Mouse (Mus musculus) forebrain, embryonic 16.5 days (tissue): ENCODE data around the gene Ankrd44. TPM values are rescaled to one million over a fixed set of nuclear protein-coding genes. Genes with fewer than 3 reads are reported as not detected.
A peak's percentile ranks its signal among the peaks of the same experiment; 100 is the strongest.

ENCODE experiments used
- ATAC-seq: fragments of 200-750 bp; cut with Nextera tagmentation; 2 replicates; pipeline ENCODE4 v1.8.0; 2017; ENCODE audit warnings: mild to moderate bottlenecking, moderate library complexity
- H3K27ac ChIP-seq: fragments of 300-500 bp; sonication (generic); 2 replicates; pipeline ENCODE4 v1.5.1; 2014; ENCODE audit warnings: low read length, control low read depth
- H3K27me3 ChIP-seq: fragments of 300-500 bp; sonication (generic); replicated peaks from 2 replicates; pipeline ENCODE4 v1.6.1; 2014; ENCODE audit warnings: low read length; ENCODE audit not compliant: control insufficient read depth, insufficient read depth
- H3K36me3 ChIP-seq: fragments of 300-500 bp; sonication (generic); 2 replicates; pipeline ENCODE4 v1.6.1; 2014; ENCODE audit not compliant: control insufficient read depth, insufficient read depth
- H3K4me1 ChIP-seq: fragments of 300-500 bp; sonication (generic); replicated peaks from 2 replicates; pipeline ENCODE4 v1.6.1; 2014; ENCODE audit warnings: low read length; ENCODE audit not compliant: control insufficient read depth, insufficient read depth
- H3K4me2 ChIP-seq: fragments of 300-500 bp; sonication (generic); 2 replicates; pipeline ENCODE4 v1.6.1; 2014; ENCODE audit warnings: mild to moderate bottlenecking, low read length, control low read depth
- H3K4me3 ChIP-seq: fragments of 300-500 bp; sonication (generic); replicated peaks from 2 replicates; pipeline ENCODE4 v1.5.1; 2014; ENCODE audit warnings: mild to moderate bottlenecking, low read length, control low read depth
- H3K9ac ChIP-seq: fragments of 300-500 bp; sonication (generic); replicated peaks from 2 replicates; pipeline ENCODE4 v1.6.1; 2014; ENCODE audit warnings: low read depth, low read length, control low read depth
- H3K9me3 ChIP-seq: fragments of 300-500 bp; sonication (generic); 2 replicates; pipeline ENCODE4 v1.6.1; 2016; ENCODE audit warnings: low read length; ENCODE audit not compliant: control insufficient read depth
- WGBS: fragments of 180-500 bp; shearing (Covaris S2); extraction: QIAGEN DNeasy Blood & Tissue Kit; methylation state at CpG from one replicate; pipeline ENCODE4 v1.1.7; 2014; 5-methylcytosine and 5-hydroxymethylcytosine counted together
- polyA plus RNA-seq: library from polyadenylated mRNA; unstranded; fragments of >200 nt; fragmentation: Nextera tagmentation; extraction: Ambion mirVana; gene quantifications from 2 replicates; pipeline ENCODE4 v1.2.1, GENCODE M21; 2015

Ankrd44 gene
- polyA plus RNA-seq, 1 experiment from 2014 or later, result 28.2 TPM

DNA sequence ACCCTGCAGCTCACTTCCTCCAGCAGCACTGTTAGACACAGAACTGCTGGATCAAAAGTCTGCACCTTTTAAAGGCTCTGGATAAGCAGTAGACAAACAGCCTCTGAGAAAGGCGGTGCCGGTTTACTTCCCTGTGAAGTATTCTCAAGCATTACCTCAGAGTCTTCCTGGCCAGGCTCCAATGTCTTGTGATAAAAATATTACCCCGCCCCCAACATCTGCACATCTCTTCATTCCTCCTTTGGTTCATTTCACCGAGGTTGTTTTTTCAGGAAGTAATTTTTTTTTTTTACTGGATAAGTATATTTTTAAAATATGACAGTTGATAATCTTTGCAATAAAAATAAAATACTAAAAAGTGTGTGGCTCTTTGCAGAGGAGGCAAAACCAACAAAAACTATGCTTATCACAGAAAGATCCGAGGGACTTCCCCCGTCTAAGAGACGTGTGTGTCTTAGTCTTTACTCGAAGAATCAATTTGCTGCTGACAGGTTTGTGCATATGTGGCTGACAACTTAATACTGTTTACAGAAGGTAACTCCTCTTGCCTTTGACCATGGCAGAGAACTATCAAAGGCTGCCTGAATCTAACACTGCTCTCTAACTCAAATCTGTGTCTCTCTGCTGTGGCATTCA is 178.3 kb downstream of the Ankrd44 start:
- Histone ChIP-seq H3K9me3 (no peaks in the 10 kb centered on the region), H3K4me1 (no peaks in the 10 kb centered on the region), H3K4me2 (no peak overlapping the region), H3K27ac (no peak overlapping the region), H3K27me3 (no peaks in the 10 kb centered on the region), H3K36me3 (no peaks in the 10 kb centered on the region), H3K9ac (no peak overlapping the region), H3K4me3 (no peak overlapping the region)
- 65% methylated on average over 8 of the region's 8 CpGs for WGBS
- no peak for ATAC-seq

DNA sequence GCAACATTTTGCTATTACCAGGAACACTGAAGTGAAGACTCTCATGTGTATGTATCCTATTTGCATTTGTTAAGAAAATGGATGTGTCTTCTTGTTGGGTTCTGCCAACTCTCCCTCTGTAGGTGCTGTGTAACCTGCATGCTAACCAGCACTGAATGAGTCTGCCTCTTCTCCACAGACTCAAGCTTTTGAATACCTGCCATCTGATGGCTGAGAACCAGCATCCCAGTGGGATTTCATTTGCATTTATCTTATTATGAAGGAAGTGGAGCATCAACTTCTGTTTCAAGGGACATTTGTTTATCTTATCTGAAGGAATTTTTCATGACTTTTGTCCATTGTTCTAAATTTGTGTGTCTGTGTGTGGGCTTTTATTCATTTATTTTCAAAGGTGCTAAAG is 180.5 kb downstream of the Ankrd44 start:
- H3K4me3 ChIP-seq, result no peak overlapping the region
- H3K9me3 ChIP-seq, result no peaks in the 10 kb centered on the region
- H3K27ac ChIP-seq, result no peak overlapping the region
- no peak for ATAC-seq
- H3K4me1 ChIP-seq, result no peaks in the 10 kb centered on the region
- H3K36me3 ChIP-seq, result no peaks in the 10 kb centered on the region
- no peak overlapping the region for H3K4me2 ChIP-seq
- H3K9ac ChIP-seq, result no peak overlapping the region
- H3K27me3 ChIP-seq, result no peaks in the 10 kb centered on the region

DNA sequence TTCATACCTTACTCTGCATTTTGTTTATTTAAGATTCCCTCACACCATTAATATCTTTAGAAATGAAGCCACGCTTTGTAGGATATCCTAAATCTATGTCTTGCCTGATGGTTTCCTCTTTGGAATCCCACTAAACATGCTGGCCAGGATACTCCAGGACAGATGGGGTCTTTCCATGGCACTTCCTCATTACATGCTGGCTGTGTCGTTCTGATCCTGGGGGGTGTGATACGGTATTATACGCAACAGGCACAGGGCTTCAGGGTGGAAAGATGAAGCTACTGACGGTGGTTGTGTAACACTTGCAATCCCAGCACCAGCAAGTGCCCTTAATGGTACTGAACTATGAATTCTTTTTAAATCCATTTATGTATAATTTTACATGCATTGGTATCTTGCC is 182.0 kb downstream of the Ankrd44 start:
- no peak overlapping the region for H3K4me2 ChIP-seq
- no peak for ATAC-seq

DNA sequence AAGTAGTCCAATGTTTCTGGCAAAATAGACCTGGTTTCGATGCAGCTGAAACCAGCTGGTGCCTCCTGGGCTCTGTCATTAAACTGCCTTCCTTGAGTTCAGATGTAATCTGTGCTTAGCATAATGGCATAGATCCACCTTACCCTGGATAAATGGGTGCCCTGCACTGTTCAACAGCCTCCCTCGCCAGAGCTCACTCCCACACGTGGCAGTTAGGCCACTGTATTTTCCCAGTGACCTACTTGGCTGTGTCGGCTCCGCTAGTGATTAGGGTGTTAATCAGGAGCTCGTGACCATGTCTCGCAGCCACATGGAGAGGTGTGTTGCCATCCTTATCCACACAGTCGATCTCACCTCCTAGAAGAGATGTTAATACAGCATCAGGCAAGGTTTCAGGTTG is 183.1 kb downstream of the Ankrd44 start:
- Histone ChIP-seq H3K27ac (no peak overlapping the region), H3K4me1 (no peaks in the 10 kb centered on the region), H3K36me3 (no peaks in the 10 kb centered on the region), H3K9me3 (no peaks in the 10 kb centered on the region), H3K27me3 (no peaks in the 10 kb centered on the region), H3K9ac (no peak overlapping the region), H3K4me3 (no peak overlapping the region), H3K4me2 (no peak overlapping the region)
- ATAC-seq, result peak; percentile 41; the same call in 1 of the 2 replicates
- WGBS, result 72% methylated on average over 8 of the region's 8 CpGs

More for the DNA sequence above, 182.0 kb downstream of the Ankrd44 start:
- no peak overlapping the region for H3K27ac ChIP-seq
- H3K36me3 ChIP-seq, result no peaks in the 10 kb centered on the region
- H3K4me1 ChIP-seq, result no peaks in the 10 kb centered on the region
- no peaks in the 10 kb centered on the region for H3K9me3 ChIP-seq
- no peaks in the 10 kb centered on the region for H3K27me3 ChIP-seq
- no peak overlapping the region for H3K9ac ChIP-seq
- no peak overlapping the region for H3K4me3 ChIP-seq
- WGBS, result 79% methylated on average over 5 of the region's 5 CpGs

DNA sequence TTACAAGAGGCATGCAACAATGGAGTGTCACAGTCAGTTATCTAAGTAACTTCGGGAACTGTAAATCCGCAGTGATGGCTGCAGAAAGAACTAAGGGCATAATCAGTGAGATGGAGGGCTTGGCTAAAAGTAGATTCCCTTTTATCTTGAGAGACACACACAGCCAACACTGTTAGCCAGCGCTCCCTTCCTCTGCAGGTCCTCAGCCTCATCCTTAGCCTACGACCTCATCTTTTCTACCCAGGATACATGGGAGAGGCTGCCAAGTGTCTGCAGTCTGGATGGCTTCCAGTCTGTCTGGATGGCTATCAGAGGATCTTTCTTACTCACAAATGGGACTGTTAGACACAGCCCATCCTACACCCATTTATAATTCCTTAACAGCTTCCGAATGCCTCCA is 185.3 kb downstream of the Ankrd44 start:
- no peak for ATAC-seq
- Histone ChIP-seq H3K4me3 (no peak overlapping the region), H3K9me3 (no peaks in the 10 kb centered on the region), H3K4me2 (no peak overlapping the region), H3K4me1 (0 out of 2 replicates have a peak, but pooled peaks cover under 1% of the 10 kb centered on the region), H3K36me3 (no peaks in the 10 kb centered on the region), H3K9ac (no peak overlapping the region), H3K27me3 (no peaks in the 10 kb centered on the region), H3K27ac (no peak overlapping the region)
- 74% methylated on average over 5 of the region's 5 CpGs for WGBS

DNA sequence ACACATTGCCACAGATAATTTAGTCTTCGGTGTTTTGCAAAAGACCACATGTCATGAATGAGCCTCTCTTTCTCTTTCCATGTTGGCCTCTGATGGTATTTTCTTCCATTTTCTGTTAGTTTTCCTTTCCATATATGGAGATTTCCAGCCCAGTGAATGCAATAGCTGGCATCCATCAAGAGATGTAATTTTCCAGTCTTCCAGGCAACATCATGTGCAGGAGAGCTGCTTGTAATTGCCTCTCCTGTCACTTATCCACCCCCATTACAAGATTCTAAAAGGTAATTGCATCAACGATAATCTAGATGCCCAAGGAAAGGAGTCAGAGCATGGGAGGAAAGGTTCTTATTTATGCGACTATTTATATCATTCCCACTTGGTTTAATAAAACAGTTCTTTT is 188.7 kb downstream of the Ankrd44 start:
- no peaks in the 10 kb centered on the region for H3K36me3 ChIP-seq
- no peaks in the 10 kb centered on the region for H3K9me3 ChIP-seq
- H3K4me1 ChIP-seq, result peaks cover 12% of the 10 kb centered on the region
- H3K27ac ChIP-seq, result no peak overlapping the region
- no peak overlapping the region for H3K4me2 ChIP-seq
- no peak overlapping the region for H3K9ac ChIP-seq
- H3K4me3 ChIP-seq, result no peak overlapping the region
- no peaks in the 10 kb centered on the region for H3K27me3 ChIP-seq
- WGBS, result 74% methylated on average over 3 of the region's 3 CpGs
- 0 out of 2 replicates have a peak, but pooled peaks have one; percentile 16 for ATAC-seq

DNA sequence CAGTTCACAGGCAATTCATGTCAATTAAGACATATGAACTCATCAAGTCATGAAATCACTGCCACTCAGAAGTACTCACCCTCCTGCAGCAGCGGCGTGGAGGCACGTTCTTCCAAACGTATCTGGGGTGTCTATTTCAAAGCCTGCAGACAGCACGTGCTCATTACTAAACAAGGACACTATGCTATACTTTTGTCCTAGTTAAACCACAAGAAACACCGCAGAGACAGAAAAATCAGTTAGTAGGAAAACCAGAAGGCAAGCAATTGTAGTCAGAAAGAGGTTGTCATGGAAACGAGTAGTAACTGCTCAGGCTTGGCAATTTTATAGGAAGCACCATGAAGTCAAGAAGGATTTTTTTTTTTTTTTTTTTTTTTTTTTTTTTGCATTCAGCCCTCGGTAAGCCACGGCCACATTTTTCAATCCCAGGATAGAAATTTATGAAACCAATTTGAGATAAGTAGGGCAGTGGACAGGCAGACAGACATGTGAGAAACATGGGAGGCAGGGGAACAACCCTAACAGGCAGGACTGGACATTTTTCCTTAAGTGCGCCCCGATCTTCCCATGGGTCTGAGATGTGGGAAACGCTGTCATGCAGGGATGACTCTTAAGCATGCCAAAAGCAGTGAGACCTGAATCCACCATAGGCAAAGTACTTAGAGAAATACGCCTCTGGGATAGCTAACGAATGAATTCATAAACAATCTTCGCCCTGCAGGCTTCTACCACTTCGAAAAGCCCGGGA is 191.1 kb downstream of the Ankrd44 start:
- H3K4me3 ChIP-seq, result no peak overlapping the region
- WGBS, result 55% methylated on average over 17 of the region's 17 CpGs
- no peaks in the 10 kb centered on the region for H3K27me3 ChIP-seq
- H3K36me3 ChIP-seq, result no peaks in the 10 kb centered on the region
- ATAC-seq, result peak; percentile 65
- no peak overlapping the region for H3K4me2 ChIP-seq
- no peak overlapping the region for H3K9ac ChIP-seq
- peaks cover 12% of the 10 kb centered on the region for H3K4me1 ChIP-seq
- peak overlapping the region; percentile 41; the same call in 1 of the 2 replicates for H3K27ac ChIP-seq
- no peaks in the 10 kb centered on the region for H3K9me3 ChIP-seq

DNA sequence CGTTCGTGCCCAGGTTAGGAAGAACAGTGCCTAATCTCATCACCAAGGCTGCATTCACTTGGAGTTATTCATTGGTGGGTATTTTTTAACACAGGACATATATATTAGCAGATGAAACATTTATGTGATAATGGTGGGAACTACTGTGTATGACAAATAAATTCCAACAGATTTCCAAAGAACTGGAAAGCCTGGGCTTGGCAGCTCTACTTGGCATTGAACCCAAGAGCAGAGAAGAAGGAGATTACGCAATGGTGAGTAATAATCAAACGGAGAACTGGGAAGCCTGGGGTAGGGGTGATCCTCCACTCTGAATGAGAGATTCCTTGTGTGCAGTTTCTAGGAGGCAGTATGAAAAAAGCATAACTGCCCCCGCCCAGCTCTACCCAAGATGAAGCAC is 196.9 kb downstream of the Ankrd44 start:
- Histone ChIP-seq H3K36me3 (no peaks in the 10 kb centered on the region), H3K27me3 (no peaks in the 10 kb centered on the region), H3K27ac (no peak overlapping the region), H3K9ac (no peak overlapping the region), H3K4me3 (no peak overlapping the region), H3K4me1 (no peaks in the 10 kb centered on the region), H3K4me2 (no peak overlapping the region), H3K9me3 (no peaks in the 10 kb centered on the region)
- no peak for ATAC-seq
- WGBS, result 83% methylated on average over 5 of the region's 5 CpGs

DNA sequence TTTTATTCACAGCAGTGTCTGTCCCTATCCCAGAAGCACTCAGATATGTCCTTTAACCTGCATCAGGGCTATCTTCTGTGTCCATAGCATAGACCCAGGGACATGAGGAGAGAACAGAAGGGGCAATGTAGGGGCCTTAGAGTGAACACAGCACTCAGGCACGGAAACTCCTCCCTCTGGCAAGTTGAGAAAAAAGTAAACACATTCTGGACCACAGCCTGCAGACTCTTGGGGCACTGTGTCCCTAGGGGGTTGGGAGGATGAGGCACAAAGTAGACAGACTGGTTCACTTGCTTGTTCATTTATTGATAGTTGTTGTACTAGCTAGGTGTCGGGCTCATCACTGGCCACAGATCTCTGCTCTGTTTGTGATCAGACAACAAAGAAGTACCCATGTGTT is 199.6 kb downstream of the Ankrd44 start:
- Histone ChIP-seq H3K27ac (no peak overlapping the region), H3K4me3 (no peak overlapping the region), H3K9ac (no peak overlapping the region), H3K36me3 (no peaks in the 10 kb centered on the region), H3K4me2 (no peak overlapping the region), H3K27me3 (no peaks in the 10 kb centered on the region), H3K4me1 (no peaks in the 10 kb centered on the region), H3K9me3 (no peaks in the 10 kb centered on the region)
- WGBS, result 76% methylated on average over 2 of the region's 2 CpGs
- ATAC-seq, result no peak
